ENCODE assay signal across 1 mouse cellular context in the genomic region with DNA sequence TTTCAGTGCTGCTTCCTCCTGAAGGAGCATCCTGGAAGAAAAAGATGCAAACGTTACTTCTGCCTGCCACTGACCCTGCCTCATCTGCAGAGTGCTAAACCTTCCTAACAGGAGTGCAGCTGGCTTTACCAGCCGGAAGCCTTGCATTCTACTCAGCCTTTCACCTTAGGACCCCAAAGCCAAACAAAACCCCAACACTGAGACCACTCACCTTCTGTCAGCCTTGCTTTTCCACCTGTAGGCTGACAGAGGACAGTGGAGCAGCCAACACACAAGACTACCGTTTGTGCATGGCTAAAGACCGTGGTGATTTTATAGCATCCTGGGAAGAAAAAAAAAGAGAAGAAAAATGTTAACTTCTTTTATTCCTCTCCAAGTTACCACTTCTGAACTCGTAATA.
A peak's percentile ranks its signal among the peaks of the same experiment; 100 is the strongest.
TF ChIP-seq lines count a peak whose summit lies in the region.

No protein-coding gene starts in this region.

TF ChIP-seq in MEL, 35 proteins besides CTCF, POLR2A, EP300 and RAD21:
- TF ChIP-seq ELF1 (IDR thresholded peaks at IDR 0.05; ENCODE audit: low read depth, low read length) = no peak
- TF ChIP-seq TAL1 (IDR thresholded peaks at IDR 0.05; ENCODE audit: low read length) = no peak
- no peak for TF ChIP-seq JUND (IDR thresholded peaks at IDR 0.05; ENCODE audit: low read depth, low read length)
- TF ChIP-seq MYC (IDR thresholded peaks at IDR 0.05; ENCODE audit: low read depth, low read length) = 0 out of 2 replicates have a peak, but pooled peaks have one; percentile 30
- TF ChIP-seq E2F4 (IDR thresholded peaks at IDR 0.05; ENCODE audit: borderline replicate concordance, low read depth, low read length) = no peak
- TF ChIP-seq CHD2 (IDR thresholded peaks at IDR 0.05; ENCODE audit: low read length) = no peak
- 0 out of 2 replicates have a peak, but pooled peaks have one; percentile 22 for TF ChIP-seq MAZ (IDR thresholded peaks at IDR 0.05; ENCODE audit: low read depth, low read length)
- peak; percentile 92; the same call in 1 of the 2 replicates for TF ChIP-seq CHD1 (IDR thresholded peaks at IDR 0.05; ENCODE audit: low read depth, low read length)
- TF ChIP-seq TBP (IDR thresholded peaks at IDR 0.05; ENCODE audit: low read depth, low read length) = no peak
- TF ChIP-seq USF1 (IDR thresholded peaks at IDR 0.05; ENCODE audit: low read depth, low read length) = no peak
